Comparison of ENCODE assay signal across 8 mouse cellular contexts in genomic region chr4:152130771-152131653, GRCm38 (mm10). TPM values are rescaled to one million over a fixed set of nuclear protein-coding genes. Genes with fewer than 3 reads are reported as not detected.
A peak's percentile ranks its signal among the peaks of the same experiment; 100 is the strongest.
DNase-seq lines count a peak whose midpoint lies in the region; ATAC-seq and TF ChIP-seq lines count a peak whose summit lies in the region.

No protein-coding gene starts in this region.

- H3K27ac ChIP-seq in bone marrow macrophage, adult 2 months (ENCODE audit: insufficient read depth, low read depth, low read length): no peak overlapping the region
- H3K27ac ChIP-seq in intestine, embryonic 15.5 days: peak overlapping the region; percentile 72
- H3K27ac ChIP-seq in liver, embryonic 15.5 days (replicated peaks): no peak overlapping the region
- no peak overlapping the region for H3K27ac ChIP-seq in neural tube, embryonic 11.5 days (ENCODE audit: low read depth, low read length)

- no peaks in the 10 kb centered on the region for H3K9me3 ChIP-seq in intestine, embryonic 15.5 days
- no peaks in the 10 kb centered on the region for H3K9me3 ChIP-seq in liver, embryonic 15.5 days (replicated peaks)
- H3K9me3 ChIP-seq in neural tube, embryonic 11.5 days (ENCODE audit: control insufficient read depth, low read length): no peaks in the 10 kb centered on the region

- no peaks in the 10 kb centered on the region for H3K4me1 ChIP-seq in bone marrow macrophage, adult 2 months (ENCODE audit: control insufficient read depth, insufficient read depth, low read length)
- H3K4me1 ChIP-seq in intestine, embryonic 15.5 days (replicated peaks): peaks cover 54% of the 10 kb centered on the region
- peaks cover 42% of the 10 kb centered on the region for H3K4me1 ChIP-seq in liver, embryonic 15.5 days (replicated peaks)
- peaks cover 10% of the 10 kb centered on the region for H3K4me1 ChIP-seq in neural tube, embryonic 11.5 days (ENCODE audit: control insufficient read depth, insufficient read depth, low read length)

- no peak for TF ChIP-seq CTCF in bone marrow macrophage, adult 2 months (IDR thresholded peaks at IDR 0.05; ENCODE audit: low read depth, low read length)

- H3K9ac ChIP-seq in intestine, embryonic 15.5 days: peak overlapping the region; percentile 55
- H3K9ac ChIP-seq in liver, embryonic 15.5 days: no peak overlapping the region
- H3K9ac ChIP-seq in neural tube, embryonic 11.5 days (ENCODE audit: low read length): peak overlapping the region; percentile 15; the same call in 1 of the 2 replicates

- WGBS in intestine, embryonic 15.5 days: under 1% methylated on average over 82 of the region's 85 CpGs
- WGBS in liver, embryonic 15.5 days (ENCODE audit: insufficient replicate concordance): under 1% methylated on average over 83 of the region's 85 CpGs
- WGBS in neural tube, embryonic 11.5 days: under 1% methylated on average over 57 of the region's 85 CpGs

- no peaks in the 10 kb centered on the region for H3K36me3 ChIP-seq in intestine, embryonic 15.5 days
- no peaks in the 10 kb centered on the region for H3K36me3 ChIP-seq in liver, embryonic 15.5 days (replicated peaks)
- no peaks in the 10 kb centered on the region for H3K36me3 ChIP-seq in neural tube, embryonic 11.5 days (ENCODE audit: control insufficient read depth, insufficient read depth, low read length)

- peaks cover 84% of the 10 kb centered on the region for H3K27me3 ChIP-seq in intestine, embryonic 15.5 days (replicated peaks)
- peaks cover 90% of the 10 kb centered on the region for H3K27me3 ChIP-seq in liver, embryonic 15.5 days
- peaks cover 86% of the 10 kb centered on the region for H3K27me3 ChIP-seq in neural tube, embryonic 11.5 days (ENCODE audit: control insufficient read depth, insufficient read depth, low read length)

- DNase-seq in spleen, adult 18-20 months: peak; percentile 42 to 67
- no peak for DNase-seq in spleen, adult 12 weeks (ENCODE audit: low spot score)
- peak; percentile 62 for DNase-seq in neural tube, embryonic 11.5 days (ENCODE audit: low spot score)

- H3K4me2 ChIP-seq in intestine, embryonic 15.5 days (replicated peaks): peak overlapping the region; percentile 92
- H3K4me2 ChIP-seq in liver, embryonic 15.5 days: peak overlapping the region; percentile 62
- peak overlapping the region; percentile 43 for H3K4me2 ChIP-seq in neural tube, embryonic 11.5 days (ENCODE audit: low read depth)

- peak; percentile 64 for ATAC-seq in granulocyte monocyte progenitor cell, adult 5-6 weeks (replicated peaks; ENCODE audit: poor library complexity, severe bottlenecking)
- ATAC-seq in intestine, embryonic 15.5 days: peak; percentile 84
- ATAC-seq in liver, embryonic 15.5 days (ENCODE audit: insufficient read depth): peak; percentile 60
- peak; percentile 42; the same call in 1 of the 2 replicates for ATAC-seq in neural tube, embryonic 11.5 days (ENCODE audit: insufficient read depth, low FRiP score, low TSS enrichment)
- no peak for ATAC-seq in erythroid progenitor cell, adult 5-6 weeks (replicated peaks; ENCODE audit: low FRiP score, poor library complexity, severe bottlenecking)

- no peak for TF ChIP-seq POLR2A in bone marrow macrophage, adult 2 months (IDR thresholded peaks at IDR 0.05; ENCODE audit: borderline replicate concordance, low read depth, low read length)

- peak overlapping the region; percentile 22 for H3K4me3 ChIP-seq in bone marrow macrophage, adult 2 months (ENCODE audit: insufficient read depth, low read length)
- H3K4me3 ChIP-seq in intestine, embryonic 15.5 days (replicated peaks): peak overlapping the region; percentile 52
- H3K4me3 ChIP-seq in liver, embryonic 15.5 days (replicated peaks): peak overlapping the region; percentile 43
- peak overlapping the region; percentile 25 for H3K4me3 ChIP-seq in neural tube, embryonic 11.5 days (ENCODE audit: low read depth, low read length)

RNA-seq across cellular contexts. Expression of gene Tnfrsf25, which starts 15.3 kb away (rescaled TPM):
- not detected in 2 replicates for polyA plus RNA-seq in bone marrow macrophage, adult 2 months (2012; ENCODE audit: insufficient read depth, insufficient read length, missing spikeins)
- total RNA-seq in granulocyte monocyte progenitor cell, adult 5-6 weeks (2014; fragmentation: Nextera tagmentation): not detected in 2 replicates
- 1.6 TPM in 1 of 2 replicates, not detected in the other for total RNA-seq in granulocyte monocyte progenitor cell, adult 5-6 weeks (2017)
- polyA plus RNA-seq in intestine, embryonic 15.5 days (2015; fragmentation: Nextera tagmentation; extraction: Ambion mirVana): 1.4 and 1.5 TPM in 2 replicates
- 0.37 and 0.50 TPM in 2 replicates for polyA plus RNA-seq in liver, embryonic 15.5 days (2015; fragmentation: Nextera tagmentation; extraction: Ambion mirVana)
- 0.42 and 0.62 TPM in 2 replicates for polyA plus RNA-seq in neural tube, embryonic 11.5 days (2014; fragmentation: Nextera tagmentation; extraction: Ambion mirVana)
- not detected in 2 replicates for total RNA-seq in erythroid progenitor cell, adult 5-6 weeks (2015; ENCODE audit: low replicate concordance)
- total RNA-seq in erythroid progenitor cell, adult 5-6 weeks (2017; ENCODE audit: low replicate concordance): 2.0 TPM in 1 of 2 replicates, not detected in the other

RNA-seq across cellular contexts. Expression of gene Espn, which starts 21.2 kb away (rescaled TPM):
- polyA plus RNA-seq in bone marrow macrophage, adult 2 months (2012; ENCODE audit: insufficient read depth, insufficient read length, missing spikeins): 0.44 and 0.97 TPM in 2 replicates
- 1.8 TPM in 1 of 2 replicates, not detected in the other for total RNA-seq in granulocyte monocyte progenitor cell, adult 5-6 weeks (2014; fragmentation: Nextera tagmentation)
- total RNA-seq in granulocyte monocyte progenitor cell, adult 5-6 weeks (2017): 0.43 TPM in 1 of 2 replicates, not detected in the other
- polyA plus RNA-seq in intestine, embryonic 15.5 days (2015; fragmentation: Nextera tagmentation; extraction: Ambion mirVana): 29.2 and 30.8 TPM in 2 replicates
- 1.5 and 2.0 TPM in 2 replicates for polyA plus RNA-seq in liver, embryonic 15.5 days (2015; fragmentation: Nextera tagmentation; extraction: Ambion mirVana)
- 0.48 and 1.1 TPM in 2 replicates for polyA plus RNA-seq in neural tube, embryonic 11.5 days (2014; fragmentation: Nextera tagmentation; extraction: Ambion mirVana)
- 0.72 TPM in 1 of 2 replicates, not detected in the other for total RNA-seq in erythroid progenitor cell, adult 5-6 weeks (2015; ENCODE audit: low replicate concordance)
- total RNA-seq in erythroid progenitor cell, adult 5-6 weeks (2017; ENCODE audit: low replicate concordance): not detected in 2 replicates

RNA-seq across cellular contexts. Expression of gene Hes2, which starts 27.7 kb away (rescaled TPM):
- polyA plus RNA-seq in bone marrow macrophage, adult 2 months (2012; ENCODE audit: insufficient read depth, insufficient read length, missing spikeins): not detected in 2 replicates
- not detected in 2 replicates for total RNA-seq in granulocyte monocyte progenitor cell, adult 5-6 weeks (2014; fragmentation: Nextera tagmentation)
- total RNA-seq in granulocyte monocyte progenitor cell, adult 5-6 weeks (2017): not detected in 2 replicates
- 0.30 and 0.42 TPM in 2 replicates for polyA plus RNA-seq in intestine, embryonic 15.5 days (2015; fragmentation: Nextera tagmentation; extraction: Ambion mirVana)
- 0.14 TPM in 1 of 2 replicates, not detected in the other for polyA plus RNA-seq in liver, embryonic 15.5 days (2015; fragmentation: Nextera tagmentation; extraction: Ambion mirVana)
- polyA plus RNA-seq in neural tube, embryonic 11.5 days (2014; fragmentation: Nextera tagmentation; extraction: Ambion mirVana): 2.9 and 3.5 TPM in 2 replicates
- total RNA-seq in erythroid progenitor cell, adult 5-6 weeks (2015; ENCODE audit: low replicate concordance): not detected in 2 replicates
- total RNA-seq in erythroid progenitor cell, adult 5-6 weeks (2017; ENCODE audit: low replicate concordance): not detected in 2 replicates

RNA-seq across cellular contexts. Expression of gene Acot7, which starts 46.9 kb away (rescaled TPM):
- polyA plus RNA-seq in bone marrow macrophage, adult 2 months (2012; ENCODE audit: insufficient read depth, insufficient read length, missing spikeins): 39.0 and 46.2 TPM in 2 replicates
- total RNA-seq in granulocyte monocyte progenitor cell, adult 5-6 weeks (2014; fragmentation: Nextera tagmentation): 124 and 134 TPM in 2 replicates
- 79.4 and 89.5 TPM in 2 replicates for total RNA-seq in granulocyte monocyte progenitor cell, adult 5-6 weeks (2017)
- 57.8 and 60.0 TPM in 2 replicates for polyA plus RNA-seq in intestine, embryonic 15.5 days (2015; fragmentation: Nextera tagmentation; extraction: Ambion mirVana)
- 14.0 and 14.2 TPM in 2 replicates for polyA plus RNA-seq in liver, embryonic 15.5 days (2015; fragmentation: Nextera tagmentation; extraction: Ambion mirVana)
- 159 and 173 TPM in 2 replicates for polyA plus RNA-seq in neural tube, embryonic 11.5 days (2014; fragmentation: Nextera tagmentation; extraction: Ambion mirVana)
- total RNA-seq in erythroid progenitor cell, adult 5-6 weeks (2015; ENCODE audit: low replicate concordance): 15.1 and 30.2 TPM in 2 replicates
- total RNA-seq in erythroid progenitor cell, adult 5-6 weeks (2017; ENCODE audit: low replicate concordance): 3.7 and 3.9 TPM in 2 replicates

RNA-seq across cellular contexts. Expression of gene Plekhg5, which starts 58.7 kb away (rescaled TPM):
- 2.6 and 3.0 TPM in 2 replicates for polyA plus RNA-seq in bone marrow macrophage, adult 2 months (2012; ENCODE audit: insufficient read depth, insufficient read length, missing spikeins)
- 0.34 and 7.6 TPM in 2 replicates for total RNA-seq in granulocyte monocyte progenitor cell, adult 5-6 weeks (2014; fragmentation: Nextera tagmentation)
- 1.8 and 2.2 TPM in 2 replicates for total RNA-seq in granulocyte monocyte progenitor cell, adult 5-6 weeks (2017)
- 11.0 and 12.9 TPM in 2 replicates for polyA plus RNA-seq in intestine, embryonic 15.5 days (2015; fragmentation: Nextera tagmentation; extraction: Ambion mirVana)
- 5.1 and 5.9 TPM in 2 replicates for polyA plus RNA-seq in liver, embryonic 15.5 days (2015; fragmentation: Nextera tagmentation; extraction: Ambion mirVana)
- 7.2 and 7.3 TPM in 2 replicates for polyA plus RNA-seq in neural tube, embryonic 11.5 days (2014; fragmentation: Nextera tagmentation; extraction: Ambion mirVana)
- 1.7 and 2.9 TPM in 2 replicates for total RNA-seq in erythroid progenitor cell, adult 5-6 weeks (2015; ENCODE audit: low replicate concordance)
- 3.5 and 5.3 TPM in 2 replicates for total RNA-seq in erythroid progenitor cell, adult 5-6 weeks (2017; ENCODE audit: low replicate concordance)

Comparison
In these comparisons a context has a peak if more than half of its experiments do, and no peak if none do; other contexts are left out.
1. RNA of gene Espn, which starts 21.2 kb away (polyA plus RNA-seq): 29.2 to 30.8 TPM in intestine, embryonic 15.5 days; 1.5 to 2.0 TPM in liver, embryonic 15.5 days, 0.44 to 0.97 TPM in bone marrow macrophage, adult 2 months and 0.48 to 1.1 TPM in neural tube, embryonic 11.5 days; every median in the first group is over 10 times any median in the second.
2. Peak in every context shown above with its lines, with median percentiles within 50 percentile points of each other: H3K4me3 ChIP-seq and H3K4me2 ChIP-seq.